Mouse (Mus musculus): ENCODE results near the gene Csnk2a2.

DNA sequence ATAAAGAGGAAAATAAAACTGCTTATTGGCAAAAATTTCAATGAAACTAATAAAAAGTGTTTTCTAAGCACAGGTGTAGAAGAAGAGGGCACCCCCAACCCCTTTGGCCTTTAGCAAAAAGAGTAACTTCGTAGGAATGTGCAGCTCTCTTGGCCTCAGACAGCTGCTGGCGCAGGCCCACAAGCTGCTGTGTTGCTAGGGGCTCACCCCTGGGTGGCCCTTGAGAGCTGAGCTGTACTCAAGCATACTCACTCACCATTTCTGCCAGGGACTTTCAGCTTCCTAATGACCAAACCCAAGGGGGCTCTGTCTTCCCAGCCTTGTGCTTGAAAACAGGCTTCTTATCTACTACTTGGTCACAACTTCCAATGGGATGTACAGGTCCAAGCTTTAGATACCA, 23.3 kb downstream of the Csnk2a2 start:
- no peak for TF ChIP-seq POLR2A (IDR thresholded peaks at IDR 0.05; ENCODE audit: borderline replicate concordance, extremely low read depth, low read depth, low read length)
- no peak for TF ChIP-seq CTCF (IDR thresholded peaks at IDR 0.05; ENCODE audit: insufficient read depth, low read length)
